Mouse (Mus musculus) liver, embryonic 16.5 days (tissue): ENCODE data around the gene Olfr1080. TPM values are rescaled to one million over a fixed set of nuclear protein-coding genes. Genes with fewer than 3 reads are reported as not detected.
"Not testable (repeated sequence)": the region's sequence is repeated elsewhere in the genome, so short reads cannot be mapped to it uniquely, and the experiment has no call there.

ENCODE experiments used
- ATAC-seq: fragments of 200-750 bp; cut with Nextera tagmentation; 2 replicates; pipeline ENCODE4 v1.8.0; 2017; ENCODE audit warnings: low read depth, mild to moderate bottlenecking, moderate number of reproducible peaks, moderate library complexity
- H3K27ac ChIP-seq: fragments of 300-500 bp; sonication (generic); 2 replicates; pipeline ENCODE4 v1.5.1; 2014; ENCODE audit warnings: mild to moderate bottlenecking, low read length
- H3K27me3 ChIP-seq: fragments of 300-500 bp; sonication (generic); 2 replicates; pipeline ENCODE4 v1.6.1; 2014; ENCODE audit warnings: low read depth, low read length, mixed read lengths; ENCODE audit not compliant: control insufficient read depth, insufficient read depth
- H3K36me3 ChIP-seq: fragments of 300-500 bp; sonication (generic); 2 replicates; pipeline ENCODE4 v1.6.1; 2014; ENCODE audit warnings: mild to moderate bottlenecking; ENCODE audit not compliant: control insufficient read depth, insufficient read depth
- H3K4me1 ChIP-seq: fragments of 300-500 bp; sonication (generic); 2 replicates; pipeline ENCODE4 v1.6.1; 2014; ENCODE audit warnings: low read depth, low read length, mixed read lengths; ENCODE audit not compliant: control insufficient read depth
- H3K4me2 ChIP-seq: fragments of 300-500 bp; sonication (generic); 2 replicates; pipeline ENCODE4 v1.6.1; 2014; ENCODE audit warnings: low read depth, low read length, mixed read lengths
- H3K4me3 ChIP-seq: fragments of 300-500 bp; sonication (generic); 2 replicates; pipeline ENCODE4 v1.5.1; 2014; ENCODE audit warnings: low read depth, mild to moderate bottlenecking, low read length
- H3K9ac ChIP-seq: fragments of 300-500 bp; sonication (generic); 2 replicates; pipeline ENCODE4 v1.6.1; 2014; ENCODE audit warnings: low read depth, low read length
- H3K9me3 ChIP-seq: fragments of 300-500 bp; sonication (generic); replicated peaks from 2 replicates; pipeline ENCODE4 v1.6.1; 2016; ENCODE audit warnings: low read length; ENCODE audit not compliant: control insufficient read depth
- WGBS: fragments of 180-500 bp; shearing (Covaris S2); extraction: QIAGEN DNeasy Blood & Tissue Kit; methylation state at CpG from one replicate; pipeline ENCODE4 v1.1.7; 2014; ENCODE audit not compliant: insufficient replicate concordance; 5-methylcytosine and 5-hydroxymethylcytosine counted together
- polyA plus RNA-seq: library from polyadenylated mRNA; unstranded; fragments of >200 nt; fragmentation: Nextera tagmentation; extraction: Ambion mirVana; gene quantifications from 2 replicates; pipeline ENCODE4 v1.2.1, GENCODE M21; 2015

Gene Olfr1080
- polyA plus RNA-seq = not detected in 2 replicates

DNA sequence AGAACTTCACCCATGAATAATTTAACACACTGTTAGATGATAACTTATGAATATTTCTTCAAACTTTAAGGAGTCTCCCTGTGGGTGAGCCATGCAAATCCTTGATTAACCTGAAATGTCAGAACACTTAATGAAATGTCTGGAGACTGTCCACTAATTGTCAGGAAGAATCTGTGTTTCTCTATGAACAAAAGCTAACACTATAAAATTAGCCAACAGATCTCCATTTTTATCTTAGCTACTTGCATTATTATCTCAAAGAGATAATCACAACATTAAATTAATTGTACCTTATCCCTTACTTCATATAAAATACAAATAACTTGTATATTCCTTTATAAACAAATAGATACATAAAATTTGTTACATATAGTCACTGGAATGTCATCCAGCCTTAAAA lies at the start of gene Olfr1080:
Olfr1080 (minus strand) TSS at position 101 of the 400 bp plus-strand sequence.
- not testable (repeated sequence) for H3K27me3 ChIP-seq, H3K27ac ChIP-seq, H3K4me2 ChIP-seq, H3K9ac ChIP-seq, H3K36me3 ChIP-seq, H3K4me1 ChIP-seq, H3K4me3 ChIP-seq, ATAC-seq, H3K9me3 ChIP-seq

DNA sequence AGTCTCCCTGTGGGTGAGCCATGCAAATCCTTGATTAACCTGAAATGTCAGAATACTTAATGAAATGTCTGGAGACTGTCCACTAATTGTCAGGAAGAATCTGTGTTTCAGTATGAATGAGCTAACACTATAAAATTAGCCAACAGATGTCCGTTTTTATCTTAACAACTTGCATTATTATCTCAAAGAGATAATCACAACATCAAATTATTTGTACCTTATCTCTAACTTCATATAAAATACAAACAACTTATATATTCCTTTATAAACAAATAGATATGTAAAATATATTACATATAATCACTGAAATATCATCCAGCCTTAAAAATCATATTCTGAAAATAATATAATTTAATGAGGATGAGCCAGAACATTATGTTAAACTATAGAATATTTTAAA lies 40.8 kb upstream of the Olfr1080 start, which contains the start of gene Olfr1082:
Olfr1082 (minus strand) TSS at position 101 of the 400 bp plus-strand sequence.
- H3K4me3 ChIP-seq, H3K27ac ChIP-seq, ATAC-seq, H3K9ac ChIP-seq, H3K4me2 ChIP-seq, H3K27me3 ChIP-seq, H3K9me3 ChIP-seq, H3K36me3 ChIP-seq, H3K4me1 ChIP-seq: not testable (repeated sequence)
- WGBS = 50% methylated on average over 1 of the region's 1 CpGs

DNA sequence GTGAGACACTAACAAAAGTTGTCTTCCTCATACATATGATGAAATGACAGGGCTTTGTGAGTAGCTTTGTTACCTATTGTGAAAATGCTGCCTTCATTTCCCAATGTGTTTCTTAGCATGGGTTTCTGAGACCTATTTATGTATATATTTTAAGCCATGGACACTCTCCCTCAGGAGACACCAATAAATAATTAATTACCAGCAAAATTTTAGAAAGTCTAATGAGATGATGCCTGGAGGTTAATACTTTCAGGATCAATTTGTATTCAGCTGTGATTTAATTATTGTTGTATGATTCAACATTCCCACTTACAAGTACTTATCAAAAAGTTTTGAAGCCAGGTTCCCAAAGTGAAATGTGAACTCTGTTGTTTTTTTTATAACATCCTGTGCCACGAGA lies 15.7 kb downstream of the Olfr1080 start, which contains the start of gene Olfr1079:
Olfr1079 (minus strand) TSS at position 101 of the 400 bp plus-strand sequence.
- 30% methylated on average over 1 of the region's 1 CpGs for WGBS
- Histone ChIP-seq H3K4me1 (no peaks in the 10 kb centered on the region), H3K9me3 (no peaks in the 10 kb centered on the region), H3K27ac (no peak within 1 kb of the TSS), H3K36me3 (no peaks in the 10 kb centered on the region), H3K4me2 (no peak within 1 kb of the TSS), H3K27me3 (no peaks in the 10 kb centered on the region), H3K9ac (no peak within 1 kb of the TSS), H3K4me3 (no peak within 1 kb of the TSS)
- no peak for ATAC-seq

DNA sequence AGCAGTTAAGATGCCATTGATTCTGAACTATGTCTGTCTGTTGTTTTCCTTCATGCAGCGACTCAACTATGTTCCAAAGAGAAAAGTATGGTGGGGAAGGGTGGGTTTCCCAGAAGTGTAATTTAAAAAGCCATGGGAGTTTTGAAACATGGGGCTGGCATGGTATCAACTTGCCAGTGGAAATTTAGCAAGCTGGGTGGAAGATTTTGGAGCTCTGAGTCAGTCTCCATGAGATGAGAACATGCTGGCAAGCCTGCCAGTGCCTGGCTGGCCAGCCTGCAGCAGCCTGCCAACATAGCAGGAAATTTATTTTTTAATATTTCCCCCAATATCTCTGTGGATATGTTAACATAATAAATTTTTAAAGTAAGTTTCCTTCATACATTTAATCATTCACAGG lies 27.0 kb downstream of the Olfr1080 start:
- ATAC-seq = no peak
- no peak overlapping the region for H3K27ac ChIP-seq
- H3K4me2 ChIP-seq = no peak overlapping the region
- H3K9me3 ChIP-seq = no peaks in the 10 kb centered on the region; the same call in 1 of the 2 replicates
- no peak overlapping the region for H3K9ac ChIP-seq
- WGBS = 43% methylated on average over 1 of the region's 1 CpGs
- H3K27me3 ChIP-seq = no peaks in the 10 kb centered on the region
- no peaks in the 10 kb centered on the region for H3K4me1 ChIP-seq
- H3K36me3 ChIP-seq = no peaks in the 10 kb centered on the region
- no peak overlapping the region for H3K4me3 ChIP-seq

DNA sequence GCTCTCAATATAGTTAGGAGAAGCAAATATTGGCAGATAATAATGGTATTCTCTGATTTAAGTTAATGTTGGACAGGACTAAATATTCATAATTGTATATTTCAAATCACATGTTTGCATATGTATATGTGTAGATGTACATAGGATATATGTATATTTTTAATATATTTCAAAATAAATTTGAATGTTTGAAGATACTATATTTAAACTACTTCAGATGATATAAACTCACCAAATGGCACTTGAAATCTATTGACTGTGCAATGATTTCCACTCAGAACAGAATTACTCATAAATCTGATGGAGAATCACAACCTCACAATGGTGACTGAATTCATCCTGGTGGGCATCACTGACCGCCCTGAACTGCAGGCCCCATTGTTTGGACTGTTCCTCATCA lies 49.9 kb downstream of the Olfr1080 start, which contains the start of gene Olfr1076:
Olfr1076 (plus strand) TSS at position 301 of the 400 bp plus-strand sequence.
- Histone ChIP-seq H3K4me3 (no peak within 1 kb of the TSS), H3K4me2 (no peak within 1 kb of the TSS), H3K4me1 (no peaks in the 10 kb centered on the region), H3K27ac (no peak within 1 kb of the TSS), H3K36me3 (no peaks in the 10 kb centered on the region), H3K9ac (no peak within 1 kb of the TSS), H3K27me3 (no peaks in the 10 kb centered on the region), H3K9me3 (no peaks in the 10 kb centered on the region)
- no peak for ATAC-seq
- WGBS = 61% methylated on average over 1 of the region's 1 CpGs

Other genes starting within 250 kb of the Olfr1080 start
- gene Olfr1053, start 243.0 kb downstream of the Olfr1080 start, polyA plus RNA-seq = not detected in 2 replicates
- not detected in 2 replicates for gene Olfr1054, start 222.8 kb downstream of the Olfr1080 start, polyA plus RNA-seq
- gene Olfr1055, start 208.0 kb downstream of the Olfr1080 start, polyA plus RNA-seq = not detected in 2 replicates
- not detected in 2 replicates for gene Olfr1056, start 195.8 kb downstream of the Olfr1080 start, polyA plus RNA-seq
- gene Olfr1057, start 179.8 kb downstream of the Olfr1080 start, polyA plus RNA-seq = not detected in 2 replicates
- gene Olfr1058, start 169.7 kb downstream of the Olfr1080 start, polyA plus RNA-seq = not detected in 2 replicates
- not detected in 2 replicates for gene Olfr1061, start 144.2 kb downstream of the Olfr1080 start, polyA plus RNA-seq
- gene Olfr1062, start 131.5 kb downstream of the Olfr1080 start, polyA plus RNA-seq = not detected in 2 replicates
- gene Olfr1065, start 107.6 kb downstream of the Olfr1080 start, polyA plus RNA-seq = not detected in 2 replicates
- gene Olfr1066, start 102.0 kb downstream of the Olfr1080 start, polyA plus RNA-seq = not detected in 2 replicates
- not detected in 2 replicates for gene Olfr228, start 70.8 kb downstream of the Olfr1080 start, polyA plus RNA-seq
- not detected in 2 replicates for gene Olfr1076, start 49.8 kb downstream of the Olfr1080 start, polyA plus RNA-seq
- not detected in 2 replicates for gene Olfr1079, start 15.8 kb downstream of the Olfr1080 start, polyA plus RNA-seq
- not detected in 2 replicates for gene Olfr1082, start 40.7 kb upstream of the Olfr1080 start, polyA plus RNA-seq
- gene Olfr1084, start 81.5 kb upstream of the Olfr1080 start, polyA plus RNA-seq = not detected in 2 replicates
- gene Olfr1085, start 103.8 kb upstream of the Olfr1080 start, polyA plus RNA-seq = not detected in 2 replicates
- not detected in 2 replicates for gene Olfr1086, start 121.9 kb upstream of the Olfr1080 start, polyA plus RNA-seq
- gene Olfr1087, start 140.2 kb upstream of the Olfr1080 start, polyA plus RNA-seq = not detected in 2 replicates
- gene Olfr1089, start 175.5 kb upstream of the Olfr1080 start, polyA plus RNA-seq = not detected in 2 replicates
- gene Olfr1090, start 200.8 kb upstream of the Olfr1080 start, polyA plus RNA-seq = not detected in 2 replicates
- gene Olfr1093, start 224.2 kb upstream of the Olfr1080 start, polyA plus RNA-seq = not detected in 2 replicates